In the genomic region with DNA sequence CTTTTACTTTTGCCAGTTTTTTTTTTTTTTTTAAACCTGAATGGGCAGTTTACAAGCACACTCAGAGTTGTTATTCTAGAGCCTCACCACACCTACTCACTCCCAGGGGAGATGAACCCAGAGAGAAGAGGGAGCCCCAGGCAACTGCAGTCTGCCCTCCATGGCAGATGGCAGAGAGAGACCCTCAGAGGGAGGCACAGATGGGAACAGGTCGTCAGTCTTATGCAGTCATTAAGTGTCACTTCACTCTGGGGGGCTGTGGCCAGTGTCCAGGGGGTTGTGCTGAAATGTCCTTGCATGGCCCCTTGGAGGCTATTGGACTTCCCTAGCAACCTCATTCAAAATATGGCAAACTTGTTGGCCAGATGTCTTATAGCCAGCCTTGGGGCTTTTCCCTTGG, we compare ENCODE assay signal across 13 mouse cellular contexts.
DNase-seq lines count a peak whose midpoint lies in the region; ATAC-seq and TF ChIP-seq lines count a peak whose summit lies in the region.
"Had no signal": no experiment of that assay in that cellular context is flagged by ENCODE, and none has a peak within 500 bp of the region (broad histone marks: within the 10 kb centered on the region; RNA-seq: fewer than 3 reads in every experiment).

No protein-coding gene starts in this region.

- dilution Hi-C loops in CH12.LX (cut with MboI; ENCODE audit: extremely low pct_ligation_motif_present, extremely low pct_unique_long_range_greater_than_20kb, low sequenced_read_pairs): no loop called here

- ATAC-seq in hindbrain, embryonic 12.5 days (ENCODE audit: low FRiP score): peak; percentile 73
- peak; percentile 45 for ATAC-seq in midbrain, embryonic 13.5 days
- ATAC-seq in stomach, postnatal 0 days (ENCODE audit: low FRiP score, low TSS enrichment): no peak
- ATAC-seq: liver, postnatal 0 days; Patski had no signal

- no peaks in the 10 kb centered on the region for H3K9me3 ChIP-seq in CH12.LX (replicated peaks; ENCODE audit: low read length)
- no peaks in the 10 kb centered on the region for H3K9me3 ChIP-seq in hindbrain, embryonic 12.5 days (replicated peaks)
- no peaks in the 10 kb centered on the region for H3K9me3 ChIP-seq in midbrain, embryonic 13.5 days
- no peaks in the 10 kb centered on the region for H3K9me3 ChIP-seq in stomach, postnatal 0 days (ENCODE audit: control insufficient read depth, low read length)

- in situ Hi-C loops in CH12.LX (cut with MboI; ENCODE audit: low pct_ligation_motif_present, low pct_unique_long_range_greater_than_20kb, low sequenced_read_pairs): no loop called here

- H3K27ac ChIP-seq in CH12.LX (ENCODE audit: insufficient read depth, low read depth): no peak overlapping the region
- H3K27ac ChIP-seq in hindbrain, embryonic 12.5 days: peak overlapping the region; percentile 60; the same call in 1 of the 2 replicates
- H3K27ac ChIP-seq in midbrain, embryonic 13.5 days: no peak overlapping the region
- H3K27ac ChIP-seq in stomach, postnatal 0 days (replicated peaks): no peak overlapping the region

- H3K4me2 ChIP-seq in CH12.LX (ENCODE audit: insufficient read depth, low read depth, poor library complexity, severe bottlenecking): no peak overlapping the region
- H3K4me2 ChIP-seq in hindbrain, embryonic 12.5 days (replicated peaks): no peak overlapping the region
- no peak overlapping the region for H3K4me2 ChIP-seq in midbrain, embryonic 13.5 days (replicated peaks)
- no peak overlapping the region for H3K4me2 ChIP-seq in stomach, postnatal 0 days (replicated peaks; ENCODE audit: low read depth)

- TF ChIP-seq RAD21 in CH12.LX (IDR thresholded peaks at IDR 0.05; ENCODE audit: low read depth, low read length): no peak

- peaks cover 13 to 62% of the 10 kb centered on the region in 2 experiments for H3K4me1 ChIP-seq in CH12.LX (ENCODE audit: control insufficient read depth in 1 of 2, insufficient read depth in 2 of 2)
- peaks cover 19% of the 10 kb centered on the region for H3K4me1 ChIP-seq in hindbrain, embryonic 12.5 days
- peaks cover 16% of the 10 kb centered on the region for H3K4me1 ChIP-seq in midbrain, embryonic 13.5 days (replicated peaks)
- H3K4me1 ChIP-seq in stomach, postnatal 0 days (replicated peaks; ENCODE audit: control insufficient read depth, insufficient read depth): no peaks in the 10 kb centered on the region

- no peak overlapping the region for H3K9ac ChIP-seq in CH12.LX (ENCODE audit: insufficient read depth, low read depth)
- H3K9ac ChIP-seq in hindbrain, embryonic 12.5 days: no peak overlapping the region
- H3K9ac ChIP-seq in midbrain, embryonic 13.5 days (replicated peaks): no peak overlapping the region
- H3K9ac ChIP-seq in stomach, postnatal 0 days (ENCODE audit: low read length): no peak overlapping the region
- H3K9ac ChIP-seq: liver, postnatal 0 days had no signal

- H3K36me3 ChIP-seq in CH12.LX (replicated peaks in 1 of 2; ENCODE audit: control insufficient read depth in 1 of 2, insufficient read depth in 1 of 2, low read length in 1 of 2): no peaks in the 10 kb centered on the region
- H3K36me3 ChIP-seq in hindbrain, embryonic 12.5 days: no peaks in the 10 kb centered on the region
- no peaks in the 10 kb centered on the region for H3K36me3 ChIP-seq in midbrain, embryonic 13.5 days
- no peaks in the 10 kb centered on the region for H3K36me3 ChIP-seq in stomach, postnatal 0 days (ENCODE audit: control insufficient read depth, insufficient read depth, low read length)

- peak; percentile 33 to 57 for DNase-seq in cerebellum, postnatal 14 days
- DNase-seq in cerebellum, adult 8-10 months: no peak
- DNase-seq in CH12.LX (ENCODE audit: extremely low read depth): peak; percentile 36
- DNase-seq in adrenal gland, postnatal 36 days: no peak
- DNase-seq in frontal cortex, postnatal 36 days (ENCODE audit: low spot score in 2 of 2): no peak
- DNase-seq in stomach, postnatal 0 days (ENCODE audit: low spot score): no peak
- DNase-seq: liver, postnatal 0 days; lung, postnatal 36 days had no signal

- no peak for TF ChIP-seq POLR2A in CH12.LX (IDR thresholded peaks at IDR 0.05; ENCODE audit: low read depth, low read length)

- no peak overlapping the region for H3K4me3 ChIP-seq in CH12.LX (replicated peaks in 1 of 3; ENCODE audit: low read depth in 2 of 3, low read length in 2 of 3, poor library complexity in 1 of 3)
- no peak overlapping the region for H3K4me3 ChIP-seq in hindbrain, embryonic 12.5 days
- H3K4me3 ChIP-seq in midbrain, embryonic 13.5 days (replicated peaks): no peak overlapping the region
- H3K4me3 ChIP-seq in stomach, postnatal 0 days (ENCODE audit: low read depth, low read length): no peak overlapping the region
- H3K4me3 ChIP-seq: erythroblast, embryonic 14.5 days; myocyte had no signal

- H3K79me2 ChIP-seq in CH12.LX (replicated peaks; ENCODE audit: control insufficient read depth, extremely low read depth, insufficient read depth, poor library complexity, severe bottlenecking): no peaks in the 10 kb centered on the region

- TF ChIP-seq CTCF in CH12.LX (conservative IDR thresholded peaks at IDR 0.05 in 1 of 2, IDR thresholded peaks at IDR 0.05 in 1 of 2; ENCODE audit: low read depth in 2 of 2, low read length in 2 of 2): no peak
- no peak for TF ChIP-seq CTCF in stomach, postnatal 0 days (IDR thresholded peaks at IDR 0.05; ENCODE audit: low read depth)

- no peaks in the 10 kb centered on the region for H3K27me3 ChIP-seq in CH12.LX (replicated peaks)
- H3K27me3 ChIP-seq in hindbrain, embryonic 12.5 days: peaks cover 18% of the 10 kb centered on the region
- H3K27me3 ChIP-seq in midbrain, embryonic 13.5 days: peaks cover 47% of the 10 kb centered on the region
- no peaks in the 10 kb centered on the region for H3K27me3 ChIP-seq in stomach, postnatal 0 days (ENCODE audit: control insufficient read depth, insufficient read depth, low read length)

- 13% methylated on average over 1 of the region's 1 CpGs for WGBS in hindbrain, embryonic 12.5 days
- WGBS in midbrain, embryonic 13.5 days: 17% methylated on average over 1 of the region's 1 CpGs
- 33% methylated on average over 1 of the region's 1 CpGs for WGBS in stomach, postnatal 0 days

- no peak for TF ChIP-seq EP300 in CH12.LX (IDR thresholded peaks at IDR 0.05; ENCODE audit: low read length)
- TF ChIP-seq EP300 in stomach, postnatal 0 days (optimal IDR thresholded peaks at IDR 0.05): no peak

TF ChIP-seq in CH12.LX, 34 proteins besides CTCF, POLR2A, EP300 and RAD21:
- TF ChIP-seq ZNF384 (IDR thresholded peaks at IDR 0.05; ENCODE audit: low read depth, low read length): peak; percentile 66; the same call in 1 of the 2 replicates
- no peak for TF ChIP-seq HCFC1 (IDR thresholded peaks at IDR 0.05; ENCODE audit: low read depth, low read length)
- no peak for TF ChIP-seq POLR2AphosphoS2 (IDR thresholded peaks at IDR 0.05; ENCODE audit: low read depth, low read length)
- no peak for TF ChIP-seq MAFK (IDR thresholded peaks at IDR 0.05; ENCODE audit: insufficient replicate concordance, low read length)
- TF ChIP-seq IRF4 (IDR thresholded peaks at IDR 0.05; ENCODE audit: low read depth, low read length): no peak
- TF ChIP-seq USF1 (IDR thresholded peaks at IDR 0.05; ENCODE audit: low read depth, low read length): no peak
- TF ChIP-seq BHLHE40 (IDR thresholded peaks at IDR 0.05; ENCODE audit: low read depth, low read length): no peak
TF ChIP-seq in CH12.LX: peak in this region for 1.

Comparison
In these comparisons a context has a peak if more than half of its experiments do, and no peak if none do; other contexts are left out.
1. DNase-seq: peak in cerebellum, postnatal 14 days (2 of 2) and CH12.LX (single experiment); none in cerebellum, adult 8-10 months (single experiment), adrenal gland, postnatal 36 days (0 of 2), frontal cortex, postnatal 36 days (0 of 2) and stomach, postnatal 0 days (single experiment).